ENCODE assay signal across 20 mouse cellular contexts in the genomic region with DNA sequence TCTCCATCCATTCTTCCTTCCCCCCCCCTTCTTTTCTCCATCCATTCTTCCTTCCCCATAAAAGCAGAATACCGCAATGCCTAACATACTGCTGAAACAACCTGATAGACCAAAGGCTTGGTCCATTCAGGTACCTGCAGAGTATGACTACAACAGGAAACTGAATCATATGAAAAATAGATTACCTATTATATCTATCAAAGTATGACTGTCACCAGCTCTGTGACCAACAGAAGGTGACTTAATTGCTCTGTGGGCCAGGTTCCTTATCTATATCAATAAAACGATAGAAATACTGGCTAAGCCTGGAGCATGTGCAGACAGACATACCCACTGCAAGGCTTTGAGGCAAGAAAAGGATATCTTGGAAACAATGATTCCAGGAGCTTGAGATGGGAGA. TPM values are rescaled to one million over a fixed set of nuclear protein-coding genes. Genes with fewer than 3 reads are reported as not detected.
"Had no signal": no experiment of that assay in that cellular context is flagged by ENCODE, and none has a peak within 500 bp of the region (broad histone marks: within the 10 kb centered on the region; RNA-seq: fewer than 3 reads in every experiment).

No protein-coding gene starts in this region.

- H3K27me3 ChIP-seq: lung, embryonic 15.5 days; neural tube, embryonic 13.5 days; neural tube, embryonic 15.5 days had no signal

- H3K4me2 ChIP-seq: lung, embryonic 15.5 days; midbrain, embryonic 12.5 days; neural tube, embryonic 13.5 days; neural tube, embryonic 15.5 days had no signal

- H3K36me3 ChIP-seq: lung, embryonic 15.5 days; midbrain, embryonic 10.5 days; midbrain, embryonic 12.5 days; neural tube, embryonic 13.5 days; neural tube, embryonic 15.5 days had no signal

- ATAC-seq: liver, postnatal 0 days; lung, postnatal 0 days had no signal

- H3K4me3 ChIP-seq: lung, embryonic 15.5 days; midbrain, embryonic 10.5 days; midbrain, embryonic 12.5 days; myocyte; neural tube, embryonic 13.5 days; neural tube, embryonic 15.5 days had no signal

- DNase-seq: liver, postnatal 0 days; lung, adult 2 months; right cerebral cortex, postnatal 25 days; right cerebral cortex, postnatal 4 days; spleen, adult 18-20 months; thymus, postnatal 25 days had no signal

- H3K27ac ChIP-seq: lung, embryonic 15.5 days; midbrain, embryonic 10.5 days; midbrain, embryonic 12.5 days; neural tube, embryonic 13.5 days; neural tube, embryonic 15.5 days had no signal

- H3K4me1 ChIP-seq: lung, embryonic 15.5 days; midbrain, embryonic 12.5 days; neural tube, embryonic 13.5 days; neural tube, embryonic 15.5 days had no signal

- H3K9ac ChIP-seq: liver, postnatal 0 days; lung, embryonic 15.5 days; midbrain, embryonic 12.5 days; neural tube, embryonic 13.5 days; neural tube, embryonic 15.5 days had no signal

- H3K9me3 ChIP-seq: lung, embryonic 15.5 days; midbrain, embryonic 10.5 days; midbrain, embryonic 12.5 days; neural tube, embryonic 13.5 days; neural tube, embryonic 15.5 days had no signal

RNA-seq across cellular contexts. Expression of gene Hpcal4, which starts 27.6 kb away (rescaled TPM):
- total RNA-seq: megakaryocyte, adult 5-6 weeks; megakaryocyte-erythroid progenitor cell, adult 5-6 weeks had no signal
- polyA plus RNA-seq: liver, postnatal 0 days; myocyte had no signal

RNA-seq across cellular contexts. Expression of gene Oxct2b, which starts 39.4 kb away (rescaled TPM):
- total RNA-seq: megakaryocyte, adult 5-6 weeks; megakaryocyte-erythroid progenitor cell, adult 5-6 weeks had no signal
- polyA plus RNA-seq: liver, postnatal 0 days; lung, adult 2 months; lung, embryonic 15.5 days; lung, postnatal 0 days; midbrain, embryonic 12.5 days; myocyte; stomach, embryonic 14.5 days; stomach, embryonic 16.5 days had no signal

RNA-seq across cellular contexts. Expression of gene Nt5c1a, which starts 45.9 kb away (rescaled TPM):
- total RNA-seq: megakaryocyte, adult 5-6 weeks; megakaryocyte-erythroid progenitor cell, adult 5-6 weeks had no signal
- polyA plus RNA-seq: liver, postnatal 0 days; lung, embryonic 15.5 days; midbrain, embryonic 10.5 days; midbrain, embryonic 12.5 days; midbrain, embryonic 14.5 days; myocyte; neural tube, embryonic 11.5 days; neural tube, embryonic 13.5 days; small intestine, adult 2 months; stomach, embryonic 14.5 days; stomach, embryonic 16.5 days had no signal

RNA-seq across cellular contexts. Expression of gene Bmp8b, which starts 50.5 kb away (rescaled TPM):
- total RNA-seq: megakaryocyte, adult 5-6 weeks had no signal
